Mouse (Mus musculus) splenic B cell, adult 2 months (primary cell): ENCODE data around the gene Lsm2.
"Not testable (repeated sequence)": the region's sequence is repeated elsewhere in the genome, so short reads cannot be mapped to it uniquely, and the experiment has no call there.

Experiments
- DNase-seq: peaks from one replicate; pipeline ENCODE4 v3.0.0-alpha.2; 2011; ENCODE audit warnings: low read depth, low spot score
- H3K27me3 ChIP-seq: 2 replicates; pipeline ENCODE4 v1.6.1; 2012; ENCODE audit warnings: mild to moderate bottlenecking, low read length, moderate library complexity, mixed read lengths; ENCODE audit not compliant: control insufficient read depth, poor library complexity, insufficient read depth, severe bottlenecking
- H3K36me3 ChIP-seq: 2 replicates; pipeline ENCODE4 v1.6.1; 2012; ENCODE audit warnings: mild to moderate bottlenecking, low read length, moderate library complexity, mixed read lengths; ENCODE audit not compliant: control insufficient read depth, poor library complexity, insufficient read depth, severe bottlenecking

Lsm2 gene

DNA sequence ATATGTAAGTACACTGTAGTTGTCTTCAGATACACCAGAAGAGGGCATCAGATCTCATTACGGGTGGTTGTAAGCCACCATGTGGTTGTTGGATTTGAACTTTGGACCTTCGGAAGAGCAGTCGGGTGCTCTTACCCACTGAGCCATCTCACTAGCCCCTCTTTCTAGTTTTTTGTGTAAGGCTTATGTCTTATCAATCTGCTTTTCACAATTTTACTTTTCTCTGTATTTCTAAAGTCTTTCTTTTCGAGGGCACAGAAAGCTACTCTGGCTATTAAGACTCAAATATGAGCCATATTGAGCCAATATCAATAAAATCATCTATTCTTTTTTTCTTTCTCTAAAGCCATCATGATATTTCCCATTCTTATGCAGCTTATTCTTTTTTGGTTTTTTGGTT, 13.5 kb downstream of the Lsm2 start:
- DNase-seq, H3K27me3 ChIP-seq: not testable (repeated sequence)
- peaks cover 11% of the 10 kb centered on the region for H3K36me3 ChIP-seq

DNA sequence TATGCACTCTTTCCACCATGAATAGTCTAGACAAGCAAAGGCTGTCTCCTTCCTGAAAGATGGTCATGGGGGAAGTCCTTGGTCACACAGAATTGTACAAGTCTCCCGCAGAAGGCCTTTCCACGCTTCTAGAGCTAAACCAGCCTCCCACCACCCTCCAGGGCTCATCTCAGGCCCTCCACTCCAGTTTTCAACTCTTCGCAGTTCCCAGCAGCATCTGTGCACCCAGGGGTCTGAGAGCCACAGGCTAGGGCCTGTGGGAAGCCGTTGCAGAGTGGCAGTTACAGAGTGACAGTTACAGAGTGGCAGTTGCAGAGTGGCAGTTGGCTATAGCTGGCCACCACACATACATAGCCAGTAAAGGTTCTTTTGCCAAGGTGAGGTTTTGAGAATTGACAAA, 14.3 kb downstream of the Lsm2 start:
- not testable (repeated sequence) for DNase-seq, H3K27me3 ChIP-seq
- H3K36me3 ChIP-seq, result peaks cover 11% of the 10 kb centered on the region

DNA sequence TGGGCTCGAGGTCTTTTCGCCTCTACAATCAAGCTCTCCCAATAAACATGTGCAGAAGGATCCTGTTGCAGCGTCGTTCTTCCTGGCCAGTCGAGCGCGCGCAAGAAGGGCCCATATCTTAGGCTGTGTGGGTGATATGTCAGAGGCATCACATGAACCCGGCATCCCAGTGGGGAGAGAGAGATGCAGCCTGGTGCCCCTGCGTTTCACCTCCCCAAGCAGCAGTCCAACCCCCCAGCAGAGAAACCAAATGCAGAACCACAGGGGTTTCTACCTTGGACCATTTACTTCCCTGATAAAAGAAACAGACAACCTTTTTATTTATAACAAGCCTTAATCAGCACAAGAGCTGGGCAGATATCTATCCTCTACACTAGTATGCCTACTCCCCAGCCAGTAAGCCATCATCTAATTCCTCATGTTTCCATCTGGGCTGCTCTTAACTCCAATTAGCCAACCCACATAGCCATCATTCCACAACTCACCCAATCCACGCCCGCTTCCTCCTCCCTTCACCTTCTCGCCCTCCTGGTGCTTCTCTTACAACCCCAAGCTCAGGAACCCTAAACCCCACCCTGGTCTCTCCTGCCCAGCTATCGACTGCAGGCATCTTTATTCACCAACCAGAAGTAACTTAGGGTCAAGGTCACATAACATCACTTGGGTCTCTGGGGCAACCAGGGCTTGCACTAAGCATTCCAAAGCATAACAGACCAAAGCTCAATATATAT, 14.9 kb downstream of the Lsm2 start:
- peak; percentile 33 for DNase-seq
- H3K27me3 ChIP-seq, result no peaks in the 10 kb centered on the region
- H3K36me3 ChIP-seq, result peaks cover 11% of the 10 kb centered on the region

DNA sequence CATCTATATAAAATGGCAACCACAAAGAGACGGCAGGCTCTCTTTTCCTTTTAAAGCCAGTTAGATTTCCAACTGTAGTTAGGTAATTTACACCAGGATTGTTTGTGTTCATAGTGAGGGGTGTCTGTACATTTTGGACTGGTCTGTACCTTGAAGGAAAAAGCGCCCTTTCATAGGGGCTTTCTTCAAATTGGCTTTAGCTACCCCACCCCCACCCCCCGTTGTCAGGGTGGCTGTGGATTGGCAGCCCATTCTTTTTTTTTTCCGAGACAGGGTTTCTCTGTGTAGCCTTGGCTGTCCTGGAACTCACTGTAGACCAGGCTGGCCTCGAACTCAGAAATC, 15.5 kb downstream of the Lsm2 start:
- H3K27me3 ChIP-seq, result no peaks in the 10 kb centered on the region
- no peak for DNase-seq
- H3K36me3 ChIP-seq, result peaks cover 11% of the 10 kb centered on the region

DNA sequence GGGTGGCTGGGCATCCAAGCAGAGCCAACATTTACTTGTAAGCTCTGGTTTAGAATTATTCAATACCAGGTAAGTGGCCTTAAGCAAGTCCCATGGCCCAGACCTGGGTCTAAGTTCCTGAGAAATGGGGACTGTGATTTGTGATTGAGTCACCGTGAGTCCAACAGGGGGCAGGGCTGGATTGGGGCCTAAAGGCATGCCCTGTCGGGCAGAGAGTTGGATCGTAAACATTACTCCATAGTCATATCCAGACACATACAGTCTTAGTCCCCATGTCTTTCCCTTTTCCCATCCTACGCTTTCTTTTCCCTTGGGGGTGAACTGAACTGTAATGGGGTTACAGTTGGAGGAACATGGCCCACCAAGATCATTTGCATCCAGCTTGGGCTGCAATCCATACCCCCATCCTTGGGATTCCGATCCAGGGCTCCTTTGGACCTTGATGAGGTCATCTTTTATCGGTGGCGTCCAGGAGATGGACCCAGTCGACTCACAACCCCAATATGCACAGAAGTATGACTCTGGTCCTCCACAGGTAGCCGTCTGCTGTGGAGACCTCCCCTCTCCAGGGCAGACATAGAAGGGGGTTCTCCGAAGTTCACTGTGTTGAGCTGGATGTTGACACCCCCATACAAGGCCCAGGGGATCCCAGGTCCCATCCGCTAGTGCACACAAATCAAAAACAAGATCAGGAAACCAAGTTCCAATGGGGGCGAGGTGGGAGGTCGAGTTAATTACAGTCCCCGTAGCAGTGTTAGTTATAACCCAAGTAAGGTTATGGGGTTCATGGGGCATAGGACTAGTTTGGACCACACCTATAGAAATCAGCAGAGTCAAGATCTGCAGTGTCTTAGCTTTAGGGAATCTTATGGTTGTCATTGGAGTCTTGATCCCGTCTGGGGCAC, 17.1 kb downstream of the Lsm2 start:
- H3K27me3 ChIP-seq, result no peaks in the 10 kb centered on the region
- H3K36me3 ChIP-seq, result peaks cover 11% of the 10 kb centered on the region
- peak; percentile 28 for DNase-seq

DNA sequence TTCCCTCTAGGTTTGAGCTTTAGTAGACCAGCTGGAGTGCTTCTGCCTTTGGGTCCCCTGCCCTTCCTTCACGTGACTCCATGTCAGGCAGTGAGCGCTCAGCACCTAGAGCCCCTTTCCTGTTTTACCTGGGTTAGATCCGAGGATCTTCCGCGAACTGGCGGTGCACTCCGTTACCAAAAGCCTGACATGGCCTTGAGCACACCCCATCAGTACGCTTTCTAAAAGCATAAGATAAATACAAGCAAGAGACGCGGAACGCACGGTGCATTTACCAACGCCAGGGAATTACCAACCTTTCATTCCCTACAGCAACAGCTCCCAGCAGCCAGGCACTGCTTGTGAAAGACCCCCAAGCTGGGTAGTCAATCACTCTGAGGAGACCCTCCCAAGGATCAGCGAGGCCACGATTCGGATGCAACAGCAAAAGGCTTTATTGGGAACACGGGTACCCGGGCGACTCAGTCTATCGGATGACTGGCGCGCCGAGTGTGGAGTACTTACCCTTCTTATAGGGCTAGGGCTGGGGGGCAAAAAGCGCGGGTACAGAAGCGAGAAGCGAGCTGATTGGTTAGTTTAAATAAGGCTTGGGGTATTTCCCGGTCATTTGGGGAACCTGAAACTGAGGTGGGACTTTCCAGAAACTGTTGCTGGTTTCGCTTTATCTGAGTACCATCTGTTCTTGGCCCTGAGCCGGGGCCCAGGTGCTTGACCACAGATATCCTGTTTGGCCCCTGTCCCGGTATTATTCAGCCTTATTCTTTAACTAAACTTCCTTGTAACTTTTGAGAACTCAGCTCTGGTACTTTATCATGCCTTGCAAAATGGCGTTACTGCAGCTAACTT, 18.4 kb downstream of the Lsm2 start:
- H3K27me3 ChIP-seq, result not testable (repeated sequence)
- DNase-seq, result peak; percentile 83
- H3K36me3 ChIP-seq, result peaks cover 19% of the 10 kb centered on the region

DNA sequence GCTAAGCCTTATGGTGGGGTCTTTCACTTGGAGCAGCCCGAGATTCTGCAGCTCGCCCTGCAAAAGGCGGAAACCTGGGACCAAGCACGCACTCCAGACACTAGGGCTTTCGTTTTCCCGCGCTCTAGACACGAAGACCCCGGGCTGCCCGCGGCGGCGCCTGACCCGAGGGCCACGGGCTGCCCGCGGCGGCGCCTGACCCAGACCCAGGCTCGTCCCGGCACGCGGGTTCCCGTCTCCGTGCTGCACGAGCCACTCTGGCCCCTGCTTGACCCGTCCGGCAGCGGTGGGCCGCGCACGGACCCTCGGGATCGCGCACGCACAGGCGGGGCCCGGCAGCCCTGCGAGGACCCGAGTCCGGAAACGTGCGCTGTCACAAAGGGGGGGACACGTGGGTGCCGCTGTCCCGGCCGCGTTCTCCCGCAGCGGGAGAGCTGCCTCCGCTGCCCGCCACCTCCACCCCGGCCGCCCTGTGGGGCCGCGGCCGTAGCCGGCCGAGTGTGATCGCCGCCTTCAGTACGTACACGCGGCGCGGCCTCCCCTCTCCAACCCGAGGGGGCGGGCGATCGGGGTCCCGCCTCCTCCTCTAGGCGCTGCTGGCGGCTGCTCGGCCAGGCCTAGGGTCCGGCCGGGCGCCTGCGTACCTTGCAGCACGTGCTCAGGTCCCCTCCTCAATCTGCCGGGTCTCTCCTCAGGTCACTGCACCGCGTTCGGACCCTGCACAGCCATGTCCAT, 19.2 kb downstream of the Lsm2 start, which contains the start of gene Vars:
Vars (plus strand) TSS at position 271 of the 735 bp plus-strand sequence.
- H3K36me3 ChIP-seq, result peaks cover 24% of the 10 kb centered on the region
- peak; percentile 84 for DNase-seq
- H3K27me3 ChIP-seq, result no peaks in the 10 kb centered on the region

DNA sequence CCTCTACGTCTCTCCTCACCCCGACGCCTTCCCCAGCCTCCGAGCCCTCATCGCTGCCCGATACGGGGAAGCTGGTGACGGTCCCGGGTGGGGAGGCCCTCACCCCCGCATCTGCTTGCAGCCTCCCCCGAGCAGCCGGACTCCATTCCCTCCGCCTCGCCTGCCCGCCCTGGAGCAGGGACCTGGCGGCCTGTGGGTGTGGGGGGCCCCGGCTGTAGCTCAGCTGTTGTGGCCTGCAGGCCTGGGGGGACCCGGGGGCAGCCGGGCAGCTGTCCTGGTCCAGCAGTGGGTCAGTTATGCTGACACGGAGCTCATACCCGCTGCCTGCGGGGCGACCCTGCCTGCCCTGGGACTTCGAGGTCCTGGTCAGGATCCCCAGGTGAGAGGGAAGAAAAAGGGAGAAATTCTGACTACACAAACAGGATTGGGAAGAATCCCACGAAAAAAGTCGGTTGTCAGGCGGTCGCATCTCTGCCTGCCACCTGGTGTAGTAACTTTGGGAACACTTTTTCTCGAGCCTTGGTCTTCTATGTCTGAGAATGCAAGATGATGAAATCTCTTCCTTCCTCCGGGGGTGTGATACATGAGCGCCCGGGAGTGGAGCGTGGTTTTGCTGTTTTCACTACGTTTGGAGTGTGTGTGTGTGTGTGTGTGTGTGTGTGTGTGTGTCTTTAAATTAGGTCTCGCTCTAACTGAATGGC, 19.9 kb downstream of the Lsm2 start:
- peak; percentile 58 for DNase-seq

DNA sequence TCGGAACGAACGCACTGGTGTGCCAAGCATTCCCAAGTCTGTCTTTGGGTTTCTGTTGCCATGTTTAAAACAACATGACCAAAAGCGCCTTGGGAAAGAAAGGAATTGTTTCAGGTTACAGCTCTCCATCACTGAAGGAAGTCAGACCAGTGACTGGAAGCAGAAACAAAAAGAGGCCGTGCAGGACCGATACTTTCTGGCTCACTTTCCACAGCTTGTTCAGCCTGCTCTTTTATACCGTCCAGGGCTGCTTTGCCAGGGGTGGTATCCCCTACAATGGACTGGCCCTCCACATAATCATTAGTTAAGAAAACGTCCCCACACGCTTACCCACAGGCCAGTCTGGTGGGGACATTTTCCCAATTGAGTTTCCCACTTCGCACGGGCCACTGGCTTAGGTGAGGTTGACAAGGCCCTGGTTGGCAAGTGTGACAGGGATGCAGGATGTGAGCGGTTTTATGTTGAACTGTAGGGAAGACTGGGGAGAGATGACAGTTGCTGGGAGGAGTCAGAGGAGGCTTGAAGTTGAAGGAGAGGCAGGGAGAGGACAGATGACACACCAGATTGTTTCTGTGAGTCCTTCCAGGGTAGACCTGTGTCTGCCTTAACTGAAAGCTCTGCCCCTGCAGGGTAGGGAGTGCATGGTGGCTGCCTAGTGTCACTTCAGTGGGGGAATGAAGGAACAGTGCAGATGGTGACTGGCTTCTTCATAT, 20.6 kb downstream of the Lsm2 start:
- Histone ChIP-seq H3K27me3 (no peaks in the 10 kb centered on the region), H3K36me3 (peaks cover 27% of the 10 kb centered on the region)
- DNase-seq, result peak; percentile 22

More for the DNA sequence above, 19.9 kb downstream of the Lsm2 start:
- peaks cover 25% of the 10 kb centered on the region for H3K36me3 ChIP-seq
- no peaks in the 10 kb centered on the region for H3K27me3 ChIP-seq

DNA sequence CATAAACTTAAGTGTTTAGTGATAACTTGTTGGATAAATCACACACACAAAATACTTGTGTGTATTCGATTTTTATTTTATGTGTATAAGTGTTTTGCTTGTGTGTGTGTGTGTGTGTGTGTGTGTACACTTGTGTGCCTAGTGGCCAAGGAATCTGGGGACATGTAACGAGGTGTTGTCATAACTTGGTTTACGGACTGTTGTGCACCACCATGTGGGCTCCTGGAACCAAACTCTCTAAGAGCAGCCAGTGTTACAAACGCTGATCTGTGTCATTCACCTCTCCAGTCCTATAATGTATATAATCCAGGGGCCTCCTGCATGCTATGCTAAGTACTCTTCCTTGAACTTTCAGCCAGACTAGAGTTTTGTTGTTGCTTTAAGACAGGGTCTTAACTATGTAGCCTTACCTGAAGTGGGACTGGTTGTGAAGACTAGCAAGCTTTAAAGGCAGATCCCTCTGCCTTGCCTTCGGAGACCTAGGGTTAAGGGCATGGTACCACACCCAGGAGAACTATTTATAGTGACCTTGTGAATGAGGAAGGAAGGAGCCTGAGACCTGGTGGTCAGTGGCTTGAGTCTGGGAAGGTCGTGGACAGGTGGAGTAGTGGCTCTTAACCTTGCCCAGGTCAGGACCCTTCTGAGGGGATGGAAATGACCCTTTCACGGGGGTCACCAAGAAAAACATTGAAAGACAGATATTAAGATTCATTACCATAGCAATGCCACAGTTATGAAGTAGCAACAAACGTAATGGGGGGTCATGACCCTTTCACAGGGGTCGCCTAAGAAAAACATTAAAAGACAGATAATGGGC, 21.6 kb downstream of the Lsm2 start:
- Histone ChIP-seq H3K27me3 (no peaks in the 10 kb centered on the region), H3K36me3 (peaks cover 25% of the 10 kb centered on the region)
- no peak for DNase-seq

DNA sequence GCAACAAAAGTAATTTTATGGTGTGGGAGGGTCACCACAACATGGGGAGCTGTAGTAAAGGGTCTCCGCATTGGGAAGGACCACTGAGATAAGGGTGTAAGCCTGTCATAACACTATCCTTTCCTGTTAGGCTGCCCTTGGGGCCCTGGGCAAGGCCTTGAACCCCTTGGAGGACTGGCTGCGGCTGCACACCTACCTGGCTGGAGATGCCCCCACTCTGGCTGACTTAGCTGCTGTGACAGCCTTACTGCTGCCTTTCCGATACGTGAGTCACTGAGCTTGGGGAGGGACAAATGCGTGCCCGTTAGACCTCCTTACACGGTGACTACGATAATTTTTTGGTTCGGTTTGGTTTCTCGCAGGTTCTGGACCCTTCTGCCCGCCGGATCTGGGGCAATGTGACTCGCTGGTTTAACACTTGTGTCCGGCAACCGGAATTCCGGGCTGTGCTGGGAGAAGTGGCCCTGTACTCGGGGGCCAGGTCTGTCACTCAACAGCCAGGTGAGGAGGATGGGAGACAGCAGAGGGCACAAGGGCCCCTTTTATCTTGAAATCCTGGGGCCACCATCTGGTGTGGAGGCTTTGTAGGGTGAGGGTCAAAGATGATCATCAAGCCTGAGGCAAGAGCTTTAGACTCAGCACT, 22.5 kb downstream of the Lsm2 start:
- no peak for DNase-seq
- peaks cover 24% of the 10 kb centered on the region for H3K36me3 ChIP-seq
- no peaks in the 10 kb centered on the region for H3K27me3 ChIP-seq

DNA sequence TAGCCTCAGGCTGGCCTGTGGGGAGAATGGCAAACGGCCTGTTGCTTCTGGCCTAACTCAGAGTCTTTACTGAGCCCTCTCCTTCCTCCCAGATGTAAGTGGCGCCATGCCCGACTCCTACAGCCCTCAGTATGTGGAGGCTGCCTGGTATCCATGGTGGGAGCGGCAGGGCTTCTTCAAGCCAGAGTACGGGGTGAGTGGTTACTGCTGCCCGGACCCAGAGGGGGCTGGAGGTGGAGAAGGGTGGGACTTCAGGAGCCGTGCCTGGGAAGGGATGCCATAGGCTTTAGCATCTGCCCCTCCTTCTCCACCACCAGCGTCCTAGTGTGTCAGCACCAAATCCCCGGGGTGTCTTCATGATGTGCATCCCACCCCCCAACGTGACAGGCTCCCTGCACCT, 23.5 kb downstream of the Lsm2 start:
- Histone ChIP-seq H3K27me3 (no peaks in the 10 kb centered on the region), H3K36me3 (peaks cover 24% of the 10 kb centered on the region)
- no peak for DNase-seq
